Mouse (Mus musculus): Measurements from ENCODE around the gene Gps2.
"Not testable (repeated sequence)": the region's sequence is repeated elsewhere in the genome, so short reads cannot be mapped to it uniquely, and the experiment has no call there.

Gps2 gene

DNA sequence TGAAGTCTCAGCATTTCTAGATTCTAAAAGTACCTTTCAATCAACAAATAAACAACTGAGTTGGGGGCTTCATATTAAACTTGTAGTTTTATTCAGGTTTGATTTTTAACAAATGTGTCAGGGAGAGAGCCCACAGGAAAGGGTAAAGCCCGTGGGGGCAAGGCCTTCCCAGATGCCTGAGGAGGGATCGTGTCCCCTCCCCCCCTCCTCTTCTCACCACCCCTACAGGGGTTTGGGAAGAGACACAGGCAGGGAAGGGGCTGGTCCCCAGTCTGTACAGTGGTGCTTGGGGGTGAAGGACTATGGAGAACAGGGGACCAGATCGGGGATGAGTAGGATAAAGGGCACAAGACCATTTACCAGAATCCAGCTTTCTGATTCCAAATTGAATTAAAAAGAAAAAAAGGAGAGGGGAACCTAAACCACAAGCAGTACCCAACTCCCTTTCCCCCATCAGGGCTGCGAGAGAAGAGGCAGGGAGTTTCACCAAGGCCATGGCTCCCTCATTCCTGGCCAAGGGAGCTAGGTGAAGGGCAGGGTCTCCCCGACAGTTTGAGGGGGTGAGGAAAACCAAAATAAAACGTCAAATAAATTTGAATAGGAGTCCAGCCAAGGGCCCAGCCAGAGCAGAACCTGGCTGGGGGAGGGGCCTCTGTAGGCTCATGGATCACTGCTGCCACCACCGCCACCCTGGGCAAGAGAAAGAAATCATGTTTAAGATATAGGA, 3.1 kb downstream of the Gps2 start:
- DNase-seq (ENCODE audit: low read depth, low spot score): not testable (repeated sequence)

DNA sequence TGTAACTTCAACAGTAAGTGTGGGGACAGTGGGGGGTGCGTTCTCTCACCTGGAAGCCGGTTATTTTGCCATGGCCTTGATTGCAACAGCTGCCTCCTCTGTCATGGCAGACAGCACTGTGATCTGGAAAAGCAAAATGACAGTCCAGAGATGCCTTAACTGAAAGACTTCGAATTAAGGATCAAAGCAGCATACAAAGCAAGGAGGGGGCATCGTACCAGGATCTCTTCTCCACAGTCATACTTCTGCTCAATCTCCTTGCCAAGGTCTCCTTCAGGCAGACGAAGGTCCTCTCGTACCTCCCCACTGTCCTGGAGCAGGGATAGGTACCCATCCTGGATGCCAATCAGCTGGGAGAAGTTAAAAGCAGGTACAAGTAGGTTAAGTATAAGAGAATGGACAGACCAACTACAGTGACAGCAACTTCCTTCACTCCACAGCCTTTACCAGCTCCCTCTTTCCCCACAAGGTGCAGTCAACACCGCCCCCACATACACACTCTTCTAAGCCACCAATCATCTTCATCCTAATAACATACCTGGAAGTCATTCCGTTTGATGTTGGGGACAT, 3.8 kb downstream of the Gps2 start:
- no peak for DNase-seq (ENCODE audit: low read depth, low spot score)

DNA sequence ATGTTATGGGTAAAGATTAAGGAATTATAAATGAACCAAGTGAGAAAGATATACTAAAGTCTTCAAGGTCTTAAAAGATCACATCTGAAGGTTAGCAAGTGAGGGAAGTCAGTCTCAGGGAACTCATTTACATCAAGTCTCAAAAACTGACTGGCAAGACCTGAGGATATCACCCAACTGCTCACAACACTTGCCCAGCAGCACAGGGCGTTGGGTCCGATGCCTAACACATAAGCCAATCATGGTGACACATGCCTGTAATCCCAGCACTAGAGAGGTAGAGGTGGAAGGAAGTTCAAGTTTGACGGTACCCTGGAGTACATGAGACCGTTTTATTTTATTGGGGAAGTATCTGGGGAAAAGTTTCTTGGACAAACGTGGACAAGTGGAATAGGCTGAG, 4.4 kb downstream of the Gps2 start:
- DNase-seq (ENCODE audit: low read depth, low spot score): no peak

DNA sequence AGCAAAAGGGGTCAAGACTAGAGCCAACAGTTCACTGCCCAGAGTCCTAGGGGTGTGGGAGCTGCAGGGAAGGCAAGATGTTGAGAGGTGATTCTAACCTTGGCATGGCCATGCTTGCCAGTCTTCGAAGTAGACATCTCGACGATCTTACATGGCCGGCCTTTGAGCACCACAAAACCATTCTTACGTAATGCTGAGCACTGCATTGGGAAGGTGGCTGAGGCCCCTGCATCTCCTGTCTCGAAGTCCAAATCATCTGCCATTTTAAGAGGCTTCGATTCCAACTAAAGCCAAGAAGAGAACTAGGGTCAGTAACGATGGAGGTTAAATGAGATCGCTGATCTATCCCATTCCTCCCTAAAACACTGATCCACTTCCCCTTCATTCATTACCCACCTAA, 5.4 kb downstream of the Gps2 start:
- no peak for DNase-seq (ENCODE audit: low read depth, low spot score)

DNA sequence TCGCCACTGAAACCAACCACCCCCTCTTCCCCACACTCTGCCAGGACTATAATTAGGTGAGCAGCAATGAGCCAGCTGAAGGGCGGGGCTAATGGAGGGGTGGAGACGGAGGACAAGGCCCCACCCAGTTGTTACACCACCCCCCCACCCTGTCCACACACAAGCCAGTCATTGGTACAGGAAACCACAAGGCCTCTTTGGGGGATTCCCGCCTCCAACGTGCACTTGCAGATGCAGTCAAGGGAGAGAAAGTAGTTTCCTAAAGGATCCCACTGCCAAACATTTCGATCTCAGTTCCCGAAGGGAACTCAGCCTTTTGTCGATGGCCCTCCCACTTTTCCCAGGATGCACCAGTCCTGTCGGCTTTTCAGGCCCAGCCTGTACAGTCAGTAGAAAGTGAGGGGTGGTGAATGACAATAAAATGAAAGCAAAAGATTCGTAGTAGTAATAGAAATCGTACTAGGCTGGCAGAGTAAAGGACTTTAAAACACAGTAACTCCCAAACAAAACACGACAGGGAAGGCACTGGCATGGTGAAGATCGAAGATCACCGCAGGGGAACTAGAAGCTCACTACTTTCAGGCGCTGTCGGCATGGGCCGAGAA, 6.1 kb downstream of the Gps2 start:
- peak; percentile 77 for DNase-seq (ENCODE audit: low read depth, low spot score)

DNA sequence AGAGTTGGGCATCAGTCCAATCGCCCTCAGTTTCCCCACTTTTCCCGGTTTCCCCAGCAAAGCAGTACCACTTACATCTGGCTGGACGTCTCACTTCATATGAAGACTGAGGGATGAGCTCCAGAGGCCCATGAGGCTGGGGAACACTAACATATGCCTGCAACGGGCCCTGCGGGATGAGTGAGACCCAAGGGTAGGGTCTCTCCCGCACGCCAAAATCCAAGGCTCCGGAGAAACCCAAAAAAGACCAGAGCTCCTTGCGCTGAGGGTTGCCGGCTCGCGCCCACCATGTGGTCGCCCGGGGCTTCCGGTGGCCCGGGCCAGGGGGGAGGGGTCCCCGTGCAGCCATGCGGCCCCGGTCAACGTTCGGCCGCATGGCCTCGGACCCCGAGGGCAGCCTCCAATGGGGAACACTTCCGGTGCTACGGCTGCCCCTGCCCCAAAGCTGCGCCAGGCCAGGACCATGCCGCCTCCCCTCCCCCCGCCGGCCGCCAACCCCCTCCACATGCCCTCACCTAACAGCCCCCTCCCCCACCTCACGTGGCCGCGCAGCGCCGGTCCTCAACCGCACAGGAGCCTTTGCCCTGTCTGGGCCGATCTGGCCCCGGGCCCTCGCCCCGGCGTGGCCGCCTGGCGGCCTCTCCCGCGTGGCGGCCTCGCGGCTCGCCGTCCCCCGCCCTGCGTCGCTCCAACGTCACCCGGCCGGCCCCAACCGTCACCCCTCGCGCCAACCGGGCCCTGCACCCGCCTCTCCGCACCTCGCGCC, 6.8 kb downstream of the Gps2 start:
- DNase-seq (ENCODE audit: low read depth, low spot score): peak; percentile 60

DNA sequence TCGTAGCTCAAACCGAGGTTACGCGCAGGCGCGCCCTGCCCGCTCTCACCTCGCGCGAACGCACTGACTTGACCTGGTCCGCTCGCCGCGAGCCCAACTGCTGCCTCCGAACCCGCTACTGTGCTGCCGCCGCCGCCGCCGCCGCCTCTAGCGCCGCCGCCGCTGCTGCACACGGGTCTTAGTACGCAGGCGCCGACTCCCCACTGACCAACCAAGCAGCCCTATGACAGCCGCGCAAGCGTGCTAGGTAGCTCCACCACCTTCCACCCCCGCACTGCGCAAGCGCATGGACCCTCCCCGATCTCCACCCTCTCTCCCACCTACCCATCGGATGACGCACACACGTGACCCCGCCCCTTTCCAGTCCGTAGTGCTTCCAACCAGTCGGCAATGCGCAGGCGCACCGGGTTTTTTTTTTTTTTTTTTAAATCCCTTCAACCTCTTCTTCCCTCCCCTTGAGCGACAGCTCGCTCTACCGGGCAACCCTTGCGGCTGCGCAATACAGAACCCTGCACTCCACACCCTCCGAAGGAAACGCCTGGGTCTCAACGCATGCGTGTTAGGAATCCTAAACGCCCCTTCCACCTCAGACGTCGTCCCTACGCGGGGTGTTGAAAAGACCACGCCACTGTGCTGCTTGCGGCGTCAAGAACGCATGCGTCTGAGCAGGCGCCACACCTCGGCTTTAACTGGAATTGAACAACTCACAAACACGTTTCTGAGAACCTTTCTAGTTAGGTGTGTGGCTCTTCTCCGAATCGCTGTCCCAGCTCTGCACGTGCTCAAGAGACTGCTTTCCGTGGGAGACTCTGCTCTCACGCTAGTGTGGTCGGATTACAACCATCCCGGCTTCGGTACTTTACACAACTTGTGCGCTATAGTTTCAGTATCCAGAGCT, 7.7 kb downstream of the Gps2 start, which contains the start of gene Eif5a:
Gene Eif5a (minus strand): TSS at position 845 of the 898 bp plus-strand sequence.
- DNase-seq (ENCODE audit: low read depth, low spot score): peak; percentile 100

- DNase-seq (ENCODE audit: low read depth, low spot score): peak; percentile 29
Measured at GRCm38 (mm10) chr11:69922012-69922756, 8.5 kb downstream of the Gps2 start.

GRCm38 (mm10) chr11:69922796-69923195, 9.1 kb downstream of the Gps2 start:
- DNase-seq (ENCODE audit: low read depth, low spot score): no peak

DNA sequence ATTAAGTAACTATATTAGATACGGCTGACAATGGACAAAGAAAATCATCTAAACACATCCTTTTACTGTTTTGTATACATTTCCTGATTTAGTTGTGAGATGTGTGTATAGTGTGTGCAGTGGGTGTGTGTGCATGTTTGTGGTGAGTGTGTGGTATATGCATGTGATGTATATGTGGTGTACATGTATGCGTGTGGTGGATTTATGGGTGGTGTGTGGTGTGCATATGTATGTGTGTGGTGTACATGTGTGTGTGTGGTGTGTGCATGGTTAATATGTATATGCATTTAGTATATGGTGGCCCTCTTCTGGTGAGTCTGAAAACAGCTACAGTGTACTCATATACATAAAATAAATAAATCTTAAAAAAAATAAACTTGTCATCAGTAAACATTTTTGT, 13.8 kb downstream of the Gps2 start:
- DNase-seq (ENCODE audit: low read depth, low spot score): no peak

- no peak for DNase-seq (ENCODE audit: low read depth, low spot score)
Measured at GRCm38 (mm10) chr11:69929712-69930111, 16.0 kb downstream of the Gps2 start.

- not testable (repeated sequence) for DNase-seq (ENCODE audit: low read depth, low spot score)
Measured at GRCm38 (mm10) chr11:69930176-69930575, 16.5 kb downstream of the Gps2 start.

GRCm38 (mm10) chr11:69930967-69931537, 17.4 kb downstream of the Gps2 start:
- no peak for DNase-seq (ENCODE audit: low read depth, low spot score)

DNA sequence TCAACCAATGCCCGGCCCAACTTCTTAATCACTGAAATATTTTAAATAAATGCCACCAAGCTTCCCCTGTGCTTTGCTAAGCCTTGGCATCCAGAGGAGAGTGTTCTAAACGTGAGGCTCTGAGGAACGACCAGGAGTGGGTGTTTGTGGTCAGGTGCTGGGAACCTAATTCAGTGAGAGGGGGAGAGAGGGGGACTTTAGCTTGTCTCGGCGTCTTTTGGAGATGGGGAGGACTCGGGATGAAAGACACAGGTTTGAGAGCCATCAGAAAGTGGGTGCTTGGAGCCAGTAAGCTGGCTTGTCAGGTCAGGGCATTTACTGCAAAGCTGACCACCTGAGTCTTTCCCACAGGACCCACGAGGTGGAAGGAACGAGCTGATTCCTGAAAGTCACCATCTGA, 18.1 kb downstream of the Gps2 start:
- DNase-seq (ENCODE audit: low read depth, low spot score): no peak

DNA sequence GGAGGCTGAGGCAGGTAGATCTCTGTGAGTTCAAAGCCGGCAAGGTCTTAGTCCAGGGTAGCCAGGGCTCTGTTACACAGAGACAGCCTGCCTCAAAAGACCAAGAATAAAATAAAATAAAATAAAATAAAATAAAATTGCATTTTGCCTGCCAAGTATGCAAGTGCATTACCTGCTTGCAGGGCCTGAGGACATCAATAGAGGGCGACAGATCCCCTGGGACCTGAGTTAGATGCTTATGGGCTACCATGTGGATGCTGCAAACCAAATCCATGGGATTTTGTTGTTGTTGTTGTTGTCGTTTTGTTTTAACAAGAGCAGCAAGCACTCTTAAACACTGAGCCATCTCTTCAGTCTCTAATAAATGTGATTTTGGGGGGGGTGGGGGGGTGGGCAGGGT, 18.6 kb downstream of the Gps2 start:
- DNase-seq (ENCODE audit: low read depth, low spot score): no peak

GRCm38 (mm10) chr11:69933066-69933465, 19.4 kb downstream of the Gps2 start:
- DNase-seq (ENCODE audit: low read depth, low spot score): no peak

- DNase-seq (ENCODE audit: low read depth, low spot score): peak; percentile 88
Measured at GRCm38 (mm10) chr11:69934169-69934568, 20.5 kb downstream of the Gps2 start.

DNA sequence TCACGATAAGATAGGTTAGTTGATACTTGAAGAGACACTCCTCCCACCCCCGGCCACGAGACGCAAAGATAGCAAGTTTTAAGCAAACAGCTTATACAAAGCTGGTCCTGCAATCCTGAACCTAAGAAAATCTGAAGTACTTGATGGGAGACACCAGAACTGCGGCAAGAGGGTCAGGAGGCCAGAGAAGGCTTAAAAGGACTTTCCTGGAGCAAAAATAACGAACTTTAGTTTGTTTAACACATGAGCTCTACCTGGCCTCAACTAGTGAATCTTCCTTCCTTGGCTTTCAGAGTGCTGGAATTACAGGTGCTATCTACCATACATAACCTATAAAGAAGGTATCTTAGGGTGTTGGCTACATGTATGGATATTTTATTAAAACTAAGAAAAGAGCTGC, 21.0 kb downstream of the Gps2 start:
- DNase-seq (ENCODE audit: low read depth, low spot score): no peak

DNA sequence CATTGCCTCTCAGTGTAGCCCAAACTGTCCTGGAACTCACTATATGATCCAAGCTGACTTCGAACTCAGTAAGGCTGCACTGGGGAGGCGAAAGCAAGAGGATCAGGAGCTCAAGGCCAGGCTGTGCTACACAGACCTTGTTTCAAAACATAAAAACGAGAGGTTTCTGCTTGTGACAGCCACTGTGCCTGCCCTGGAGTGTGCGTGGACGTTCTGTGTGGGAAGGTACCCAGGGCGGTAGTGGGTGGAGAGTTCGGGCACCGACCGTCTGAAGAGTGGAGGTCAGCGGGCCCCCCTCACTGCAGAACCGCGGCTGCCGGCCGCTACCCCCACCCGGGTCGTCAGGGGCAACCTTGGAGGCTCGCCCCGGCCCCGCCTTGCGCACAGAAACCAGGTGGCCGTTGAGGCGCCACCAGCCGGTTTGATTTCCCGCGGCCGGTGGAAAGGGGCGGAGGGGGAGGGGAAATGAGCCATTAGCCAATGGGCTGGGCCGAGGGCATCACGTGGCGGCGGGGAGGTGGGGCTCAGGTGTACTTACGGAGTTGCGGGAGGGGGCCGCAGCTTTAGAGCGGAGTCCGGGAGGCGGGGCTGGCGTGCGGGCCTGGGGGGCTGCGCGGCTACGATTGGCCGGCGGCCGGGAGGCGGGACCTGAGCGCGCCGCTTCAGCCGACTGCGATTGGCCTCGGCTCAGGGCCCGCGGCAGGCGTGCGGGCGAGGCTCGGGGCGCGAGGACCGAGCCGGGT, 21.6 kb downstream of the Gps2 start, which contains the start of gene Ybx2:
Gene Ybx2 (plus strand): TSS at position 660 of the 743 bp plus-strand sequence.
- peak; percentile 96 for DNase-seq (ENCODE audit: low read depth, low spot score)

Data from brain, adult 2 months (tissue).